Mouse (Mus musculus): ENCODE measurements around the gene C330007P06Rik. TPM values are rescaled to one million over a fixed set of nuclear protein-coding genes. Genes with fewer than 3 reads are reported as not detected.
"Not testable (repeated sequence)": the region's sequence is repeated elsewhere in the genome, so short reads cannot be mapped to it uniquely, and the experiment has no call there.

C330007P06Rik gene
- polyA plus RNA-seq, 1 experiment from 2014 or later, result 9.2 TPM

GRCm38 (mm10) chrX:36807360-36808317 lies 66.3 kb downstream of the C330007P06Rik start:
- no peaks in the 10 kb centered on the region for H3K36me3 ChIP-seq (replicated peaks; ENCODE audit: insufficient read depth, low read length)
- 11% methylated on average over 38 of the region's 45 CpGs for WGBS (ENCODE audit: insufficient replicate concordance)
- no peaks in the 10 kb centered on the region for H3K27me3 ChIP-seq (ENCODE audit: insufficient read depth, low read length)
- TF ChIP-seq CTCF (IDR thresholded peaks at IDR 0.05; ENCODE audit: low read depth) (peak; percentile 83), EP300 (IDR thresholded peaks at IDR 0.05; ENCODE audit: low read depth) (peak; percentile 37; the same call in 1 of the 2 replicates)
- DNase-seq (peak; percentile 90), ATAC-seq (peak; percentile 94)
- peak overlapping the region; percentile 50 for H3K4me3 ChIP-seq (ENCODE audit: low read depth, low read length)
- H3K9ac ChIP-seq (replicated peaks), result peak overlapping the region; percentile 34
- peak overlapping the region; percentile 68 for H3K4me2 ChIP-seq (ENCODE audit: low read depth, low read length)
- peak overlapping the region; percentile 82 for H3K27ac ChIP-seq (ENCODE audit: low read depth)
- H3K4me1 ChIP-seq (ENCODE audit: insufficient read depth), result no peaks in the 10 kb centered on the region
- H3K9me3 ChIP-seq (ENCODE audit: low read length), result no peaks in the 10 kb centered on the region

GRCm38 (mm10) chrX:36805466-36806235 lies 68.3 kb downstream of the C330007P06Rik start:
- H3K9ac ChIP-seq (replicated peaks), result no peak overlapping the region
- ATAC-seq, result no peak
- no peaks in the 10 kb centered on the region for H3K27me3 ChIP-seq (ENCODE audit: insufficient read depth, low read length)
- no peak for TF ChIP-seq EP300 (IDR thresholded peaks at IDR 0.05; ENCODE audit: low read depth)
- TF ChIP-seq CTCF (IDR thresholded peaks at IDR 0.05; ENCODE audit: low read depth), result no peak
- no peak overlapping the region for H3K4me2 ChIP-seq (ENCODE audit: low read depth, low read length)
- H3K4me3 ChIP-seq (ENCODE audit: low read depth, low read length), result no peak overlapping the region
- DNase-seq, result no peak
- no peaks in the 10 kb centered on the region for H3K36me3 ChIP-seq (replicated peaks; ENCODE audit: insufficient read depth, low read length)
- no peaks in the 10 kb centered on the region for H3K4me1 ChIP-seq (ENCODE audit: insufficient read depth)
- no peaks in the 10 kb centered on the region for H3K9me3 ChIP-seq (ENCODE audit: low read length)
- WGBS (ENCODE audit: insufficient replicate concordance), result 61% methylated on average over 5 of the region's 5 CpGs
- no peak overlapping the region for H3K27ac ChIP-seq (ENCODE audit: low read depth)

GRCm38 (mm10) chrX:36804196-36804595 lies 69.7 kb downstream of the C330007P06Rik start:
- 56% methylated on average over 5 of the region's 5 CpGs for WGBS (ENCODE audit: insufficient replicate concordance)
- Histone ChIP-seq H3K4me1 (ENCODE audit: insufficient read depth) (no peaks in the 10 kb centered on the region), H3K36me3 (replicated peaks; ENCODE audit: insufficient read depth, low read length) (no peaks in the 10 kb centered on the region), H3K9me3 (ENCODE audit: low read length) (no peaks in the 10 kb centered on the region), H3K27me3 (ENCODE audit: insufficient read depth, low read length) (no peaks in the 10 kb centered on the region), H3K4me2 (ENCODE audit: low read depth, low read length) (no peak overlapping the region), H3K27ac (ENCODE audit: low read depth) (no peak overlapping the region), H3K4me3 (ENCODE audit: low read depth, low read length) (no peak overlapping the region), H3K9ac (replicated peaks) (no peak overlapping the region)
- TF ChIP-seq CTCF (IDR thresholded peaks at IDR 0.05; ENCODE audit: low read depth) (no peak), EP300 (IDR thresholded peaks at IDR 0.05; ENCODE audit: low read depth) (no peak)
- no peak for ATAC-seq
- no peak for DNase-seq

GRCm38 (mm10) chrX:36803189-36803588 lies 70.7 kb downstream of the C330007P06Rik start:
- Histone ChIP-seq H3K27me3 (ENCODE audit: insufficient read depth, low read length) (no peaks in the 10 kb centered on the region), H3K4me3 (ENCODE audit: low read depth, low read length) (no peak overlapping the region), H3K4me1 (ENCODE audit: insufficient read depth) (no peaks in the 10 kb centered on the region), H3K9ac (replicated peaks) (no peak overlapping the region), H3K9me3 (ENCODE audit: low read length) (no peaks in the 10 kb centered on the region), H3K36me3 (replicated peaks; ENCODE audit: insufficient read depth, low read length) (peaks cover 1% of the 10 kb centered on the region), H3K4me2 (ENCODE audit: low read depth, low read length) (no peak overlapping the region; the same call in 1 of the 2 replicates), H3K27ac (ENCODE audit: low read depth) (no peak overlapping the region)
- TF ChIP-seq EP300 (IDR thresholded peaks at IDR 0.05; ENCODE audit: low read depth) (no peak), CTCF (IDR thresholded peaks at IDR 0.05; ENCODE audit: low read depth) (no peak)
- ATAC-seq, result no peak
- WGBS (ENCODE audit: insufficient replicate concordance), result 44% methylated on average over 5 of the region's 5 CpGs
- no peak for DNase-seq

- no peak for TF ChIP-seq CTCF (IDR thresholded peaks at IDR 0.05; ENCODE audit: low read depth)
- TF ChIP-seq EP300 (IDR thresholded peaks at IDR 0.05; ENCODE audit: low read depth), result no peak
- H3K9ac ChIP-seq (replicated peaks), result no peak overlapping the region
- H3K4me3 ChIP-seq (ENCODE audit: low read depth, low read length), result no peak overlapping the region
- H3K27me3 ChIP-seq (ENCODE audit: insufficient read depth, low read length), result no peaks in the 10 kb centered on the region
- no peak overlapping the region for H3K4me2 ChIP-seq (ENCODE audit: low read depth, low read length)
- no peaks in the 10 kb centered on the region for H3K9me3 ChIP-seq (ENCODE audit: low read length)
- peaks cover 11% of the 10 kb centered on the region for H3K36me3 ChIP-seq (replicated peaks; ENCODE audit: insufficient read depth, low read length)
- DNase-seq (no peak), ATAC-seq (no peak)
- no peak overlapping the region for H3K27ac ChIP-seq (ENCODE audit: low read depth)
- no peaks in the 10 kb centered on the region for H3K4me1 ChIP-seq (ENCODE audit: insufficient read depth)
- WGBS (ENCODE audit: insufficient replicate concordance), result 46% methylated on average over 6 of the region's 6 CpGs
Measured at GRCm38 (mm10) chrX:36799131-36799879, 74.6 kb downstream of the C330007P06Rik start.

- not testable (repeated sequence) for H3K9me3 ChIP-seq (ENCODE audit: low read length); H3K4me1 ChIP-seq (ENCODE audit: insufficient read depth); ATAC-seq; H3K27me3 ChIP-seq (ENCODE audit: insufficient read depth, low read length); DNase-seq
- peak overlapping the region; percentile 77 for H3K4me3 ChIP-seq (ENCODE audit: low read depth, low read length)
- peak overlapping the region; percentile 96; the same call in 1 of the 2 replicates for H3K27ac ChIP-seq (ENCODE audit: low read depth)
- peak overlapping the region; percentile 71 for H3K4me2 ChIP-seq (ENCODE audit: low read depth, low read length)
- WGBS (ENCODE audit: insufficient replicate concordance), result 44% methylated on average over 7 of the region's 8 CpGs
- H3K36me3 ChIP-seq (replicated peaks; ENCODE audit: insufficient read depth, low read length), result peaks cover 11% of the 10 kb centered on the region
- H3K9ac ChIP-seq (replicated peaks), result peak overlapping the region; percentile 89
Measured at GRCm38 (mm10) chrX:36796734-36797133, 77.2 kb downstream of the C330007P06Rik start.

Measured in liver, postnatal 0 days (tissue).